ENCODE assay signal across 8 mouse cellular contexts in the genomic region with DNA sequence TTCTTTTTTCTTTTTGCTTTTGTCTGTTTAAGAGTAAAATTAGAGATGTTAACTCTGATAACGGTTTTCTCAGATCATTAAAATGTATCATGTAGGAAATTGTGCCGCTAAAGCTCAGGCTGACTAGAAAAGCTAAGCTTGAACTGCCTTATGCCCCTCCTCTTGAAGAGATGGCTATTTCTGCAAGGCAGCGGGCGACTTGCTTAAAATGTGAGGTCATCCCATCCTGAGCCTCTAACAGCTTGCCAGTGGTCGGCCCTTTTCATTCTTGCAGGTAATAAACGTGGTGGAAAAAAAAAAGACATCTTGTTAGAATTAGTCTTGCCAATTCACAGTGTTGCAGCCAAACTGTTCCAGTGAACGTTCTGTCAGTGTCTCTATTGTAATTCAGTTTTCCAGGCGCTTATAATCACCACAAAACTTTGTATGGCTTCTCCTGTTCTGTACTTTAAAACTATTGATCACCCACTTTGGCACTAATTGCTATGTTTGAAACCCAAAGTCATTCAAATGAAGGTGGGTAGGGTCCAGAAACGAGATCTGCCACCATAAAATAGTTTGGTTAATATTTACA. TPM values are rescaled to one million over a fixed set of nuclear protein-coding genes. Genes with fewer than 3 reads are reported as not detected.
A peak's percentile ranks its signal among the peaks of the same experiment; 100 is the strongest.
DNase-seq lines count a peak whose midpoint lies in the region; ATAC-seq lines count a peak whose summit lies in the region.

No protein-coding gene starts in this region.

- WGBS in forebrain, embryonic 16.5 days: 5% methylated on average over 9 of the region's 9 CpGs
- 25% methylated on average over 9 of the region's 9 CpGs for WGBS in liver, embryonic 15.5 days (ENCODE audit: insufficient replicate concordance)

- H3K27ac ChIP-seq in forebrain, embryonic 16.5 days (ENCODE audit: low read length): peak overlapping the region; percentile 88
- no peak overlapping the region for H3K27ac ChIP-seq in liver, embryonic 15.5 days (replicated peaks)

- H3K4me3 ChIP-seq in forebrain, embryonic 16.5 days (replicated peaks; ENCODE audit: low read length): peak overlapping the region; percentile 86
- H3K4me3 ChIP-seq in liver, embryonic 15.5 days (replicated peaks): no peak overlapping the region; the same call in 1 of the 2 replicates

- no peaks in the 10 kb centered on the region for H3K27me3 ChIP-seq in forebrain, embryonic 16.5 days (replicated peaks; ENCODE audit: control insufficient read depth, insufficient read depth, low read length)
- peaks cover 77% of the 10 kb centered on the region for H3K27me3 ChIP-seq in liver, embryonic 15.5 days

- H3K4me1 ChIP-seq in forebrain, embryonic 16.5 days (replicated peaks; ENCODE audit: control insufficient read depth, insufficient read depth, low read length): peaks cover 50% of the 10 kb centered on the region
- peaks cover 23% of the 10 kb centered on the region for H3K4me1 ChIP-seq in liver, embryonic 15.5 days (replicated peaks)

- peak overlapping the region; percentile 51 for H3K9ac ChIP-seq in forebrain, embryonic 16.5 days (replicated peaks; ENCODE audit: low read depth, low read length)
- H3K9ac ChIP-seq in liver, embryonic 15.5 days: no peak overlapping the region

- DNase-seq in heart, adult 11 months: peak; percentile 89
- no peak for DNase-seq in heart, adult 18-20 months
- peak; percentile 17 for DNase-seq in 416B (ENCODE audit: low read depth)
- DNase-seq in adrenal gland, adult (ENCODE audit: inconsistent age in 2 of 2, low spot score in 1 of 2): no peak
- DNase-seq in ovary, postnatal 10 days (ENCODE audit: low spot score): no peak
- DNase-seq in left cerebral cortex, postnatal 36 days (ENCODE audit: low spot score in 2 of 2): no peak

- no peaks in the 10 kb centered on the region for H3K36me3 ChIP-seq in forebrain, embryonic 16.5 days (ENCODE audit: control insufficient read depth, insufficient read depth)
- no peaks in the 10 kb centered on the region for H3K36me3 ChIP-seq in liver, embryonic 15.5 days (replicated peaks)

- intact Hi-C loops in left cerebral cortex, postnatal 36 days (cut with DNase I): loop anchor here (10.0 kb wide), 1 partner anchor 164 kb away; no protein-coding TSS in a partner anchor

- no peaks in the 10 kb centered on the region for H3K9me3 ChIP-seq in forebrain, embryonic 16.5 days (ENCODE audit: control insufficient read depth, low read length)
- H3K9me3 ChIP-seq in liver, embryonic 15.5 days (replicated peaks): no peaks in the 10 kb centered on the region

- peak overlapping the region; percentile 86 for H3K4me2 ChIP-seq in forebrain, embryonic 16.5 days (ENCODE audit: low read length)
- H3K4me2 ChIP-seq in liver, embryonic 15.5 days: peak overlapping the region; percentile 88

- ATAC-seq in forebrain, embryonic 16.5 days: no peak
- no peak for ATAC-seq in liver, embryonic 15.5 days (ENCODE audit: insufficient read depth)

RNA-seq across cellular contexts. Expression of gene Bach2, which starts 1.9 kb away (rescaled TPM):
- total RNA-seq in heart, adult 18-20 months (2021): 1 to 10 TPM; 4.2 to 6.2 TPM
- 32.7 and 33.3 TPM in 2 replicates for polyA plus RNA-seq in forebrain, embryonic 16.5 days (2015; fragmentation: Nextera tagmentation; extraction: Ambion mirVana)
- polyA plus RNA-seq in liver, embryonic 15.5 days (2015; fragmentation: Nextera tagmentation; extraction: Ambion mirVana): 1.5 and 1.6 TPM in 2 replicates
- total RNA-seq in left cerebral cortex, postnatal 36 days (2021): 10 to 100 TPM; 12.6 to 16.0 TPM

Comparison
In these comparisons a context has a peak if more than half of its experiments do, and no peak if none do; other contexts are left out.
1. DNase-seq: peak in heart, adult 11 months (single experiment) and 416B (single experiment); none in heart, adult 18-20 months (0 of 2), adrenal gland, adult (0 of 2), ovary, postnatal 10 days (single experiment) and left cerebral cortex, postnatal 36 days (0 of 2).